Mouse (Mus musculus): ENCODE data around the gene Ttc13. TPM values are rescaled to one million over a fixed set of nuclear protein-coding genes. Genes with fewer than 3 reads are reported as not detected.

Ttc13 gene
- 30.7 and 39.1 TPM in 2 replicates for total RNA-seq (2012; rRNA removed)
- polyA plus RNA-seq (2012; ENCODE audit: insufficient read depth in 1 of 2, insufficient read length in 2 of 2, low read depth in 1 of 2, low replicate concordance in 2 of 2, missing spikeins in 1 of 2) = 10 to 100 TPM in 1 of 2 experiments, not detected in 1; 34.0 TPM

DNA sequence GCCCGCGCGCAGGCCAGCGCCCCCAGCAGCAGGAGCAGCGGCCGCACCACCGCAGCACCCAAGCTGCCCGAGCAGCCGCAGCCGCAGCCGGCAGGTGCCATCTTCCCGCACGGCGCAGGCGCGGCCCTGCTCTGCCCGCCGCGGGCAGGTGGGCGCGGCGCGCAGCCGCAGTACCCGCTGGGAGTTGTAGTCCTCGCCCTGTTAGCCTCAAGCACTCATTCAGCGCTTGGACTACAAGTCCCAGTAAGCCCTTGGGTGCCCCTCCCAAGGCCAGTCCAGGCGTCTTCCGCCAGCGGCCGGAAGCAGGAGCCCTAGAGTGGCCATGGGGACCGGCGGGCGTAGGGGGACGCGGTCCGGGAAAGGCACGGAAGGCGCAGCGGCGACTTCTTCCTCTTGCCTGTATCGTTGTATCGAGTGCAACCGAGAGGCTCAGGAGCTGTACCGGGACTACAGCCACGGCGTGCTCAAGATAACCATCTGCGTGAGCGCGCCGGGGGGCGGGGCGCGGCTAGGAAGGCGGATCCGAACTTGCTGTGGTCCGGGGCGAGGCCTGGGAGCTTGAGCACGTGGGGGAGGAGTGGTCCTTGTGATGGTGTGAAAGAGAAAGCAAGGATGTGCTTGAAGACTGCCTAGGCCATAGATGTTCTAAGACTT, at the start of gene Ttc13, which contains the start of gene Arv1:
Gene Ttc13 (minus strand): TSS at position 122 of the 654 bp plus-strand sequence.
Gene Arv1 (plus strand): TSS at position 278 of the 654 bp plus-strand sequence.
- Histone ChIP-seq H3K9ac (ENCODE audit: control insufficient read depth, low read depth, low read length, poor library complexity, severe bottlenecking) (peak within 1 kb of the TSS; percentile 91), H3K9me3 (replicated peaks; ENCODE audit: insufficient read depth, low read length) (no peaks in the 10 kb centered on the region), H3K36me3 (ENCODE audit: control insufficient read depth in 1 of 2, insufficient read depth in 2 of 2, low read length in 2 of 2) (peaks cover 3 to 14% of the 10 kb centered on the region in 2 experiments; a peak in 3 of 4 replicates), H3K27me3 (ENCODE audit: control insufficient read depth in 1 of 2, insufficient read depth in 2 of 2, low read length in 2 of 2) (no peaks in the 10 kb centered on the region), H3K27ac (ENCODE audit: control insufficient read depth, low read depth, low read length) (peak within 1 kb of the TSS; percentile 87), H3K4me3 (ENCODE audit: control insufficient read depth in 1 of 2, insufficient read depth in 1 of 2, low read depth in 2 of 2, low read length in 2 of 2) (peak within 1 kb of the TSS; percentile 75 to 88), H3K79me2 (ENCODE audit: control insufficient read depth, insufficient read depth, low read length, poor library complexity) (peaks cover 41% of the 10 kb centered on the region), H3K4me1 (ENCODE audit: control insufficient read depth in 1 of 2, insufficient read depth in 2 of 2, low read length in 2 of 2) (peaks cover 6 to 18% of the 10 kb centered on the region in 2 experiments)
- peak; percentile 97 for DNase-seq (ENCODE audit: low read depth, low spot score)
- TF ChIP-seq POLR2A (IDR thresholded peaks at IDR 0.05; ENCODE audit: control insufficient read depth in 1 of 2, insufficient read depth in 1 of 2, low read depth in 1 of 2, low read length in 2 of 2, poor library complexity in 1 of 2) (peak; percentile 82 to 84), KAT2A (conservative IDR thresholded peaks at IDR 0.05; ENCODE audit: low read depth, low read length) (peak; percentile 97), MAZ (IDR thresholded peaks at IDR 0.05; ENCODE audit: low read depth, low read length) (peak; percentile 98; the same call in 1 of the 2 replicates), MYC (IDR thresholded peaks at IDR 0.05; ENCODE audit: low read depth, low read length) (peak; percentile 97), USF2 (IDR thresholded peaks at IDR 0.05; ENCODE audit: borderline replicate concordance in 1 of 2, insufficient read depth in 1 of 2, low read depth in 1 of 2, low read length in 2 of 2) (no peak), USF1 (IDR thresholded peaks at IDR 0.05; ENCODE audit: low read depth, low read length) (peak; percentile 75), TBP (IDR thresholded peaks at IDR 0.05; ENCODE audit: low read depth, low read length) (peak; percentile 44; the same call in 1 of the 2 replicates), MXI1 (IDR thresholded peaks at IDR 0.05; ENCODE audit: low read depth, low read length) (peak; percentile 98), TCF12 (IDR thresholded peaks at IDR 0.05; ENCODE audit: low read depth, low read length) (peak; percentile 55; the same call in 1 of the 2 replicates), POLR2AphosphoS2 (IDR thresholded peaks at IDR 0.05; ENCODE audit: low read length) (0 out of 2 replicates have a peak, but pooled peaks have one; percentile 16), BHLHE40 (IDR thresholded peaks at IDR 0.05; ENCODE audit: borderline replicate concordance, low read depth, low read length) (peak; percentile 47; the same call in 1 of the 2 replicates), NRF1 (IDR thresholded peaks at IDR 0.05; ENCODE audit: insufficient read depth, low read depth, low read length, poor library complexity, severe bottlenecking) (peak; percentile 89), NELFE (IDR thresholded peaks at IDR 0.05; ENCODE audit: low read depth, low read length) (peak; percentile 88), RAD21 (IDR thresholded peaks at IDR 0.05; ENCODE audit: low read depth, low read length) (no peak), MYB (IDR thresholded peaks at IDR 0.05; ENCODE audit: low read depth, low read length) (no peak), ZMIZ1 (IDR thresholded peaks at IDR 0.05; ENCODE audit: low read depth, low read length) (no peak), MEF2A (IDR thresholded peaks at IDR 0.05; ENCODE audit: extremely low read depth, insufficient replicate concordance, low read depth, low read length, poor library complexity, severe bottlenecking) (no peak), MAX (IDR thresholded peaks at IDR 0.05; ENCODE audit: low read length) (peak; percentile 96), GATA1 (IDR thresholded peaks at IDR 0.05; ENCODE audit: low read depth, low read length) (peak; percentile 83), EP300 (IDR thresholded peaks at IDR 0.05; ENCODE audit: low read depth in 1 of 2, low read length in 2 of 2) (no peak), SIN3A (IDR thresholded peaks at IDR 0.05; ENCODE audit: low read length) (peak; percentile 94), E2F4 (IDR thresholded peaks at IDR 0.05; ENCODE audit: borderline replicate concordance, low read depth, low read length) (peak; percentile 81; the same call in 1 of the 2 replicates), HCFC1 (IDR thresholded peaks at IDR 0.05; ENCODE audit: low read depth, low read length) (peak; percentile 97), ELF1 (IDR thresholded peaks at IDR 0.05; ENCODE audit: low read depth, low read length) (peak; percentile 90), UBTF (IDR thresholded peaks at IDR 0.05; ENCODE audit: borderline replicate concordance, insufficient read depth, low read depth, low read length) (no peak)
